Mouse (Mus musculus) liver, embryonic 12.5 days (tissue): Measurements from ENCODE around the gene Atp5g2. TPM values are rescaled to one million over a fixed set of nuclear protein-coding genes. Genes with fewer than 3 reads are reported as not detected.

Source experiments
- ATAC-seq: fragments of 200-750 bp; cut with Nextera tagmentation; 2 replicates; pipeline ENCODE4 v1.8.0; 2017; ENCODE audit warnings: moderate number of reproducible peaks, mild to moderate bottlenecking, moderate library complexity
- H3K27ac ChIP-seq: fragments of 300-500 bp; sonication (generic); 2 replicates; pipeline ENCODE4 v1.5.1; 2016; ENCODE audit warnings: mild to moderate bottlenecking
- H3K27me3 ChIP-seq: fragments of 300-500 bp; sonication (generic); replicated peaks from 2 replicates; pipeline ENCODE4 v1.6.1; 2016; ENCODE audit warnings: mild to moderate bottlenecking, moderate library complexity
- H3K36me3 ChIP-seq: fragments of 300-500 bp; sonication (generic); 2 replicates; pipeline ENCODE4 v1.6.1; 2016; ENCODE audit warnings: mild to moderate bottlenecking, moderate library complexity
- H3K4me1 ChIP-seq: fragments of 300-500 bp; sonication (generic); 2 replicates; pipeline ENCODE4 v1.6.1; 2016
- H3K4me2 ChIP-seq: fragments of 300-500 bp; sonication (generic); 2 replicates; pipeline ENCODE4 v1.6.1; 2016; ENCODE audit warnings: mild to moderate bottlenecking, moderate library complexity
- H3K4me3 ChIP-seq: fragments of 300-500 bp; sonication (generic); 2 replicates; pipeline ENCODE4 v1.5.1; 2016; ENCODE audit warnings: mild to moderate bottlenecking, moderate library complexity
- H3K9ac ChIP-seq: fragments of 300-500 bp; sonication (generic); 2 replicates; pipeline ENCODE4 v1.6.1; 2016; ENCODE audit warnings: mild to moderate bottlenecking, moderate library complexity
- H3K9me3 ChIP-seq: fragments of 300-500 bp; sonication (generic); replicated peaks from 2 replicates; pipeline ENCODE4 v1.6.1; 2016; ENCODE audit warnings: mild to moderate bottlenecking, moderate library complexity
- WGBS: fragments of 180-500 bp; shearing (Covaris S2); methylation state at CpG from one replicate; pipeline ENCODE4 v1.1.7; 2016; ENCODE audit not compliant: insufficient replicate concordance; 5-methylcytosine and 5-hydroxymethylcytosine counted together
- polyA plus RNA-seq: library from polyadenylated mRNA; unstranded; fragments of >200 nt; fragmentation: Nextera tagmentation; extraction: Ambion mirVana; gene quantifications from 2 replicates; pipeline ENCODE4 v1.2.1, GENCODE M21; 2016

The Atp5g2 gene
- polyA plus RNA-seq = 39.6 and 42.2 TPM in 2 replicates

DNA sequence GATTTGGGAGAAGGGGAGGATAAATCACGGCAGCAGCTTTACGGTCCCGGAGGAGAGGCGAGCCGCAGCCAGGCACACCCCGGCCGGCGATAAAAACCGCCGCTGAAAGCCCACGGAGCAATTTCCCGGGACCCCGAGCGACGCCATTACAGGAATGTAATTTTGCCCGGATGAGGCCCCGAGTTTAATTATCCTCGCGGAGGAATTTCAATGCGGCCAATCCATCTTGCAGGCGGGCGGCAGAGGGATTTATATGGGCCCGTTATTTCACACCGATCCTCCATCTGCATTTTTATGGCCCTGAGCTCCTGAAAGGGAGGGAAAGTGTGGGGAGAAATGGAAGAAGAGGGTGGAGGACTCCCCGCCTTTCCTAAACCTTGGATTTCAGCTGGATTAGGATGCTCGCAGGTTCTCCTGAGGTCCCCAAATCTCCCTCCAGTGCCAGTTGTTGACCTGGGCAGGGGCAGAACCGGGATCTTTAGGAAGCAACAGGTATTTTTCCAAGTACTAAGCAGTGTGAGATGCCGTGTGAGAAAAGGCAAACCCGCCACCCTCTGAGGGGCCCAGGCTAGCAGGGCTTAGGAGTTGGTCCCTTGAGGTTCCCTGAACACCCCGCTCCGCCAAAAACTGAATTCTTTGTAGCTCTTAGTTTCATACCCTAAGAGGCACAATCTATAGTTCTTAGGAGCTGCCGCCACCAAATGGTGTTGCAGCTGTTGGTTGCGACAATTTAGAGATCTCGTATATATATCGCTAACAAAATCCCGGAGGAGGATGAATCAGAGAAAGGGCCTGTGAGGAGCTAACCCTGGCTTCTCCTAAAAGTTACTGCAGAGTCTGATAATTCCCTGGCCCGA is at the start of gene Atp5g2:
Atp5g2 (minus strand) TSS at position 138 of the 857 bp plus-strand sequence.
- Histone ChIP-seq H3K9ac (peak within 1 kb of the TSS; percentile 67), H3K9me3 (no peaks in the 10 kb centered on the region), H3K4me3 (peak within 1 kb of the TSS; percentile 85), H3K27ac (peak within 1 kb of the TSS; percentile 84), H3K4me2 (peak within 1 kb of the TSS; percentile 72), H3K4me1 (peaks cover 35% of the 10 kb centered on the region), H3K27me3 (peaks cover 37% of the 10 kb centered on the region), H3K36me3 (peaks cover 21% of the 10 kb centered on the region)
- ATAC-seq = no peak
- 12% methylated on average over 37 of the region's 37 CpGs for WGBS

DNA sequence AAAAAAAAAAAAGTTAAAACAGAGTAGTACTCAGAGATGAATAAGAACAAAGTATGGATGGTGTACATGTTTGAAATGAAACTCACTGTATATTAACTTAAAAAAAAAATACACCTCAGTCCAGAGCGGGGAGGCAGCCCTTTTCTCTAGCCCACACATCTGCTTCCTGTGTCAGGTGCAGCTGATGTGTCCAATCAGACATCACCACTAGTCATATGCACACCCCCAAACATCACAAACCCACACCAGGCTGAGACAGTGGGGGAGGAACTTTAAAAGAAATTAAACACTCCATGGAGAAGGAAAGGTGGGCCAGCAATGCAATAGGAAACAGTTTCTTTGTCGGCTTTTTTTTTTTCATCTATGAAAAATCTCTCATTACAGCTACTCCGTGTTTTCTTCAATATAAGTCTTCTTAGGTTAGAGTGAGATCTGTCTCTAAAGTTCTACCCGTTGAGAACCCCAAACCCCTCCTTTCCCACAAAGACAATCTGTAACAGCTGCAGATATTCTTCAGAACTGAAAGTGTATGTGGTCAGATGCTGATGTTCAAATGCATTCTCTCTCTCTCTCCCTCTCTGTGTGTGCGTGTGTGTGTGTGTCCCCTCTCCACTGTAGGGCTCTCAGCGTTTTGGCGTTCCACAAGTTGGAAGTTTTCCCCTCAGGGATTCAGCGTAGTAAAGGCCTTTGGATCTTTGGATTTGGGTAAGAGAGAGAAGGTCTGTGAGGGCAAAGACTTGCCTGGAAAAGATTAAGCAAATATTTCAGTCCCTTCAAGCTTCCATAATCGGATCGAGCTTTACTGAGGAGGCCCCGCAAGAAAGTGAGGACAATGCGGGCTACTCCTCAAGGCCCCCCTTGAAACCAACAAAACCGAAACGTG is 49.1 kb upstream of the Atp5g2 start:
- WGBS = 17% methylated on average over 14 of the region's 14 CpGs

DNA sequence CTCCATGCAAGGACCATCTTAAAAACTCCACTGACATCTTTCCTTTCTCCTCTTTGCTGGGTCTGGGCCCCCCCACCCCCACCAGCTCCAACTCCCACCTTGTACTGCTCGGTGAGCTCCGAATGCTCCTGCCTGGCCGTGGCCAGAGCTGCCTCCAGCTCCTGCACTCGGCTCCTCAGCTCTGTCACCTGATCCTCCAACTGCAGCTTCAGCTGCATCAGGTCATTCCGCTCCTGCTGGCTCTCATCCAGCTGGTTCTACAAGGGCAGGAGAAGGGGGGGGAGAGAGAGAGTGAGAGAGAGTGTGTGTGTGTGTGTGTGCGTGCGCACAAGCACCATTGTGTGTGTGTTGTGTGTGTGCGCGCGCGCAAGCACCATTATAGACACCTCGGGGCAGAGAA is 44.0 kb upstream of the Atp5g2 start:
- 72% methylated on average over 12 of the region's 12 CpGs for WGBS
- peaks cover 8% of the 10 kb centered on the region for H3K4me1 ChIP-seq
- no peak overlapping the region for H3K4me2 ChIP-seq
- no peak for ATAC-seq
- H3K27me3 ChIP-seq = peaks cover 10% of the 10 kb centered on the region; the same call in 1 of the 2 replicates
- H3K9me3 ChIP-seq = no peaks in the 10 kb centered on the region
- H3K27ac ChIP-seq = no peak overlapping the region
- H3K9ac ChIP-seq = no peak overlapping the region
- H3K4me3 ChIP-seq = no peak overlapping the region
- H3K36me3 ChIP-seq = peaks cover 4% of the 10 kb centered on the region; the same call in 1 of the 2 replicates

More for the DNA sequence above, 49.1 kb upstream of the Atp5g2 start:
- Histone ChIP-seq H3K27me3 (peaks cover 1% of the 10 kb centered on the region; the same call in 1 of the 2 replicates), H3K4me3 (peak overlapping the region; percentile 76), H3K9me3 (no peaks in the 10 kb centered on the region), H3K4me1 (peaks cover 19% of the 10 kb centered on the region), H3K4me2 (peak overlapping the region; percentile 86), H3K36me3 (no peaks in the 10 kb centered on the region), H3K9ac (peak overlapping the region; percentile 78), H3K27ac (no peak overlapping the region; the same call in 1 of the 2 replicates)
- ATAC-seq = peak; percentile 14

DNA sequence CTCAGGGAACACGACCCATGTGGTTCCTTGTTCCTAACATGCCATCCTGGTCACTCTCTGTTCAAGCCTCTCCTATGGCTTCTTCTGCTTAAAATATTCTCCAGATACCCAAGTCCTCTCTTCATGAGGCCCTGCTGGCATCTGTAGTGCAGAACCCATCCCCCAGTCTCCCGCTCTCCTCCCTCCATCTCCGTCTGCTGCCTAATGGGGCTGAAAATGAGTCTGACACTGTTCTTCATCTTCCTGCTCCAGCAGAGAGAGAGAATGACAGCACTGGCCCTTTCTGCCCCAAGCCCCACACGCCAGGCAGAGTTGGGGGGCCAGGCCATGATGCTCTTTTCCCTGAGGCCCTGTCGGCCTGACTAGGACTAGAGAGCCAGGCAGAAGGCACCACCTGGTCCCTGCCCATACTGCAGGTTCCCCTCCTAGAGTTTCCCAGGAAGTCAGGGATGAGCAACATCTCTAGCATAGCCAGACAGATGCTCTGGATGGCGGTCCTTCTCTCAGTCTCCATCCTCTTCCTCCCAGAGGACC is 35.7 kb upstream of the Atp5g2 start:
- Histone ChIP-seq H3K4me1 (no peaks in the 10 kb centered on the region), H3K27me3 (peaks cover 13% of the 10 kb centered on the region; the same call in 1 of the 2 replicates), H3K9ac (no peak overlapping the region), H3K27ac (no peak overlapping the region), H3K4me3 (no peak overlapping the region), H3K4me2 (no peak overlapping the region), H3K36me3 (peaks cover 20% of the 10 kb centered on the region; the same call in 1 of the 2 replicates), H3K9me3 (no peaks in the 10 kb centered on the region)
- ATAC-seq = no peak
- WGBS = 64% methylated on average over 6 of the region's 6 CpGs

DNA sequence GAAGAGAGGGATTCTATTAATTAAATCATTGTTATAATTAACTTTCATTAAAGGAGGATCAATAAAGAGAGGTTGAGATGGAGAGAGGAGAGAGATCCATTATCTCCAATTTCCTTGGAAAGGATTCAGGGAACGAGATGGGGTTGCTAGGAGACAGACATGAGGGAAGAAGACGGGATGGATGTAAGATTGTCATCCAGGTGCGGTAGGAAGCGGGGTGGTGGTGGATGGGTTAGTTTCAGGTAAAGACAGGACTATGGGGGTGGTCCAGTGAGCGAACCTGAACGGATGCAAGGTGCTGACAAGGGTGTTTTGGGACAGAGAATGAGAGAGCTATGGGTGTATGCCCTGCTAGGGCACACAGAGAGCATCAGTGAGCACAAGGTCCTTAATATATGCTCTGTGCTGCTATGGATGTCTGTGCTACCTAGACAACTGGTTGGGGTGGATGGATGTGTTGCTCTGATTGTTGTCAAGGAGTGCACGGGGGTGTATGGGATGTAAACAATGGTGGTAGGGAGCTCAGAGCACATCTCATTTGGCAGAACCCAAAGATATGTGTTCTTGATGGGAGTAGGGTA is 33.9 kb upstream of the Atp5g2 start:
- peaks cover 18% of the 10 kb centered on the region; the same call in 1 of the 2 replicates for H3K36me3 ChIP-seq
- no peak overlapping the region for H3K4me3 ChIP-seq
- no peak overlapping the region for H3K4me2 ChIP-seq
- H3K4me1 ChIP-seq = no peaks in the 10 kb centered on the region
- WGBS = 61% methylated on average over 7 of the region's 7 CpGs
- H3K9ac ChIP-seq = no peak overlapping the region
- H3K27me3 ChIP-seq = peaks cover 14% of the 10 kb centered on the region
- H3K27ac ChIP-seq = no peak overlapping the region
- H3K9me3 ChIP-seq = no peaks in the 10 kb centered on the region
- ATAC-seq = no peak

DNA sequence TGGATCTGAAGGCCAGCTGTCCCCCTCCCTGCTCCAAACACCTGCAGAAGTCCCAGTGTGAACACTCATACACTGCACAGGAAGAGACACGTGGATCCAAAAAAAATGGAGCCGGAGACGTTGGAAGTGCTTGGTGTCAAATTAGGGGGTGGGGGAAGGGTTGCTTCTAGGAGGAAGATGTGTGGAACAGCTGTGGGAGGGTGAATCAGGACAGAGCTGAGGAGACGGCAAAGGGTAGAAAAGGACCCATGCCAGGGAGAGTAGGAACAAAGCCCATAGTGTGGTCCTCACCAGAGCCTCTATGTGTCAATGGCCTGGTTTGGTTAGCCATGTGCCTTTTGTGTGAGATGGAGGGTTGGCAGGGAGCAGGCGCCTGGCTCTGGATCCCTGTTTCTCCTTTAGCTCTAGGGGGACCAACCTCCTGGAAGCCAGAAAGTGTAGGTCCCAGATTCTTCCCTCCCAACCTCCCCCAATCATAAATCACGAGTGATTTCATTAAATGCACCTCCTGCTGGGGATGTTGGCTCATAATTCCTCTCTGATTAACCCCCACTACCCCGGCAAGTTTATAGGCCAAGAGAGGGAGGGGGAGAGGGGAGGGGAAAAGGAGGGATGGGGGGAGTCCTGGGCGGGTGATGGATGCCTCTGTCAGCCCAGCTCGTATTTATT is 33.2 kb upstream of the Atp5g2 start:
- Histone ChIP-seq H3K9ac (no peak overlapping the region), H3K36me3 (peaks cover 16% of the 10 kb centered on the region; the same call in 1 of the 2 replicates), H3K4me2 (no peak overlapping the region), H3K4me3 (no peak overlapping the region), H3K9me3 (no peaks in the 10 kb centered on the region), H3K27ac (no peak overlapping the region), H3K4me1 (no peaks in the 10 kb centered on the region), H3K27me3 (peaks cover 15% of the 10 kb centered on the region)
- WGBS = 57% methylated on average over 9 of the region's 9 CpGs
- no peak for ATAC-seq

DNA sequence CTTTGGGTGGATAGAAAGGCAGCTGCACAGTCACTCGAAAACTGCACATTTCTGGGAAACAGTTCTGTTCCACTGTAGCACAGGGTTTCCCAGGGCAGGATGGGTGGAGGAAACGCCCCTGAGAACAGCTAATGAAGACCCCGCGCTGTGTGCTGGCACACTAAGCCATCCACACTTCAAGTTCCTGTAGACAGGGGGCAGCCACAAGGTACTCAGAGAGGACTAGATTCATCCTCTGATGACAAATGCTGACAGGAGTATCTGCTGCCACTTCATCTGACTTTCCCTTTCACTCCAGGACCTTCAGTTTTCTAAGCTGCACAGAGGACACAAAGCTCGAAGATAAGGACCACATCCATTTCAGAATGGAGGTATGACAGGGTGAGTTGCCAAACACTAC is 32.7 kb upstream of the Atp5g2 start:
- Histone ChIP-seq H3K4me2 (no peak overlapping the region), H3K27me3 (peaks cover 21% of the 10 kb centered on the region), H3K4me3 (no peak overlapping the region), H3K9me3 (no peaks in the 10 kb centered on the region), H3K36me3 (peaks cover 10% of the 10 kb centered on the region; the same call in 1 of the 2 replicates), H3K4me1 (no peaks in the 10 kb centered on the region), H3K27ac (no peak overlapping the region), H3K9ac (no peak overlapping the region)
- WGBS = 54% methylated on average over 5 of the region's 5 CpGs
- no peak for ATAC-seq

DNA sequence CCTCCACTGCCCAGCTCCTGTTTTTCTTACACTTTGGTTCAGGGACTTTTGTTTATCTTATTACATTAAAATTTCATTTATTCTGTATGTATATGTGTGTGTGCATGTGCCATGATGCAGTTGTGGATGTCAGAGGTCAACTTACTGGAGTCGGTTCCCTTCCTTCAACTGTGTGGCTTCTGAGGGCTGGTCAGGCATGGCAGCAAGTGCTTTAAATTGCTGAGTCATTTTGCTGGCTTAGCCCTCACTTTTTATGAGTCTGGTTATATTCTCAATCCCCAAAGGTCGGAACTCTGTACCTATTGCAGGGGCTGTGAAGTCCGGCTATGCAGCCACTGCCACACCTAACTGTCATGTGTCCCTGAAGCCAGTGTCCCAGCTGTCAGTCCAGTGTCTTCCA is 30.8 kb upstream of the Atp5g2 start:
- ATAC-seq = no peak
- 73% methylated on average over 3 of the region's 3 CpGs for WGBS
- H3K36me3 ChIP-seq = peaks cover 2% of the 10 kb centered on the region; the same call in 1 of the 2 replicates
- H3K27me3 ChIP-seq = peaks cover 38% of the 10 kb centered on the region
- no peak overlapping the region for H3K4me2 ChIP-seq
- H3K9ac ChIP-seq = no peak overlapping the region
- H3K27ac ChIP-seq = no peak overlapping the region
- no peaks in the 10 kb centered on the region for H3K9me3 ChIP-seq
- H3K4me1 ChIP-seq = no peaks in the 10 kb centered on the region
- no peak overlapping the region for H3K4me3 ChIP-seq

DNA sequence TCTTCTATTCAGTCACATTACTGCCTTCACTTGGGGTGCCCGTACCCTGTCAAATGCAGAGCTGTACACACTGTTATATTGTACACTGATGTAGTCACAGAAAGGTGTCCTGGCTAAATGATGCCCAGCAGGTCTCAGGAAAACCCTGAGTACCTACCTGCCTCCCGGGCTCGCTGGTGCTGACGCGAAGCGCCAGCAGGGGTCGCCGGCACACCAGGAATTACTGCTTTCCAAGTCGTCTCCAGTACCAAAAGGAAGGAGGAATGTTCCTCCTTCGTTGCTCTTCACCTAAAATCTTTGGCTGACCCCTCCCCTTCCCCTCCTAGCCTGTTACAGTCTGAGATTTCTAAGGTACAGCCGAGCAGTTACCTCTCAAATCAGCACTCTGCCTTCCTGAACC is 26.0 kb upstream of the Atp5g2 start:
- Histone ChIP-seq H3K36me3 (no peaks in the 10 kb centered on the region), H3K27ac (no peak overlapping the region), H3K4me3 (no peak overlapping the region), H3K9ac (no peak overlapping the region), H3K27me3 (peaks cover 80% of the 10 kb centered on the region), H3K4me1 (peaks cover 2% of the 10 kb centered on the region; the same call in 1 of the 2 replicates), H3K9me3 (no peaks in the 10 kb centered on the region), H3K4me2 (no peak overlapping the region)
- WGBS = 2% methylated on average over 11 of the region's 11 CpGs
- no peak for ATAC-seq

DNA sequence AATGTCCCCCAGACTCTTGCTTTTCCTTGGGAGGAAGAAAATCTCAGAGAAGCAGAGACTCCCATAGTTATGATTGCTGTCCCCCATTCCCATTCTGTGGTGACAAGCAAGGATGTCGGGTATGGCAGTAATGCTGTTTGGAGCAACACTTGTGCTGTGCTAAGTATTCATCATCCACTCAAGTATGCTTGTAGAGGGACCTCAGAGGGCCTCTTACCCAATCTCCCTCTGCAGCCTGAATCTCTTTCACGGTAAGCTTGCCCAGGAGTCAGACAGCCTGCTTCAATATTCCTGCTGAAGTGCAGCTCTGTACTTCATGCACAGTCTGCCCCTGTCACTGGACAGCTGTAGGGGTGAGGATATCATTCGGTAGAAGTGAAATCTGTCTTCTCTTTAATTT is 24.7 kb upstream of the Atp5g2 start:
- Histone ChIP-seq H3K27me3 (peaks cover 92% of the 10 kb centered on the region), H3K4me2 (no peak overlapping the region), H3K4me1 (peaks cover 12% of the 10 kb centered on the region), H3K27ac (no peak overlapping the region), H3K36me3 (no peaks in the 10 kb centered on the region), H3K9me3 (no peaks in the 10 kb centered on the region), H3K9ac (no peak overlapping the region), H3K4me3 (no peak overlapping the region)
- 37% methylated on average over 3 of the region's 3 CpGs for WGBS
- ATAC-seq = no peak

DNA sequence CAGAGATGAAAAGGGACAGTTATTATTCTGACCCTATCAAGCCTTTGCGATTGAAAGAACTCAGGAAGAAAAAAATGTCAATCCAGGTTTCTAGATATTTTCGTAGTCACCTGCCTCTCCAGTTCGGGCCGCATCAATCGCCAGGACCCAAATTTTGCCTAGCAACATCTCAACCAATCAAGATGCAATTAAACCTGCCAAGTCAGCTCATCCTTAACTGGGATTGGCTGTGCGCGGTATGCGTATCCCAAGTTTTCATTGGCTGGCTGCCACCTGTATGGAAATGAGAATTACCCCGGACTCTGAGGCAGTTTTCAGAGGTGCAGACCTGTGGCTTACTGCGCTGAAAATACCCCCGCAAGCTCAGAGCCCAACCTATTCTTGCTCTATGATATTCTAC is 21.4 kb upstream of the Atp5g2 start:
- Histone ChIP-seq H3K4me1 (peaks cover 12% of the 10 kb centered on the region), H3K4me2 (0 out of 2 replicates have a peak overlapping the region, but pooled peaks have one; percentile 72), H3K9ac (no peak overlapping the region), H3K4me3 (no peak overlapping the region), H3K36me3 (no peaks in the 10 kb centered on the region), H3K27ac (no peak overlapping the region), H3K9me3 (no peaks in the 10 kb centered on the region), H3K27me3 (peaks cover 97% of the 10 kb centered on the region)
- no peak for ATAC-seq
- WGBS = 3% methylated on average over 11 of the region's 11 CpGs
